Mouse (Mus musculus) embryonic fibroblast, embryonic 13.5 days (primary cell): ENCODE data around the gene Dennd2a.

Source experiments
- CTCF ChIP-seq: IDR thresholded peaks from 2 replicates; pipeline ENCODE4 v1.5.1; 2011; ENCODE audit warnings: mild to moderate bottlenecking, control low read depth, low read length, moderate library complexity, borderline replicate concordance; ENCODE audit not compliant: insufficient read depth
- POLR2A ChIP-seq: IDR thresholded peaks from 2 replicates; pipeline ENCODE4 v1.6.1; 2011; ENCODE audit warnings: low read depth, mild to moderate bottlenecking, control low read depth, low read length, moderate library complexity

- TF ChIP-seq POLR2A (no peak), CTCF (no peak)
Measured at GRCm38 (mm10) chr6:39425181-39425580, 132.5 kb downstream of the Dennd2a start.
